ENCODE assay signal across 8 mouse cellular contexts in genomic region chr2:106694567-106694885, GRCm38 (mm10). TPM values are rescaled to one million over a fixed set of nuclear protein-coding genes. Genes with fewer than 3 reads are reported as not detected.
A peak's percentile ranks its signal among the peaks of the same experiment; 100 is the strongest.
DNase-seq lines count a peak whose midpoint lies in the region; ATAC-seq and TF ChIP-seq lines count a peak whose summit lies in the region.
"Had no signal": no experiment of that assay in that cellular context is flagged by ENCODE, and none has a peak within 500 bp of the region (broad histone marks: within the 10 kb centered on the region; RNA-seq: fewer than 3 reads in every experiment).

No protein-coding gene starts in this region.

- no peaks in the 10 kb centered on the region for H3K36me3 ChIP-seq in lung, embryonic 14.5 days (ENCODE audit: insufficient read depth)
- peaks cover 3% of the 10 kb centered on the region; the same call in 1 of the 2 replicates for H3K36me3 ChIP-seq in forebrain, embryonic 14.5 days (ENCODE audit: control insufficient read depth, insufficient read depth, low read length)
- H3K36me3 ChIP-seq in limb, embryonic 11.5 days (ENCODE audit: control insufficient read depth, insufficient read depth, low read length), result no peaks in the 10 kb centered on the region

- no peak; the same call in 1 of the 2 replicates for TF ChIP-seq CTCF in lung, embryonic 14.5 days (IDR thresholded peaks at IDR 0.05; ENCODE audit: low read depth)
- TF ChIP-seq CTCF in olfactory bulb, adult 2 months (IDR thresholded peaks at IDR 0.05; ENCODE audit: insufficient read depth, low read depth, low read length), result no peak

- no peak for DNase-seq in lung, embryonic 14.5 days
- DNase-seq in lung, postnatal 14 days, result no peak
- no peak for DNase-seq in forebrain, embryonic 14.5 days (ENCODE audit: low spot score)
- DNase-seq in limb, embryonic 11.5 days (ENCODE audit: low spot score), result no peak
- DNase-seq in embryo, embryonic 10.5 days (ENCODE audit: low spot score), result no peak

- WGBS in lung, embryonic 14.5 days, result 1% methylated on average over 10 of the region's 10 CpGs
- 0% methylated on average over 10 of the region's 10 CpGs for WGBS in forebrain, embryonic 14.5 days
- WGBS in limb, embryonic 11.5 days, result 1% methylated on average over 10 of the region's 10 CpGs
- WGBS in olfactory bulb, adult 2 months, result 1% methylated on average over 10 of the region's 10 CpGs

- H3K9me3 ChIP-seq in lung, embryonic 14.5 days (ENCODE audit: low read depth, low read length), result no peaks in the 10 kb centered on the region
- H3K9me3 ChIP-seq in forebrain, embryonic 14.5 days (replicated peaks; ENCODE audit: control insufficient read depth, low read length), result no peaks in the 10 kb centered on the region
- H3K9me3 ChIP-seq in limb, embryonic 11.5 days (ENCODE audit: control insufficient read depth, low read length), result no peaks in the 10 kb centered on the region

- peak overlapping the region; percentile 77 for H3K4me3 ChIP-seq in lung, embryonic 14.5 days (ENCODE audit: low read depth, low read length)
- peak overlapping the region; percentile 94 for H3K4me3 ChIP-seq in forebrain, embryonic 14.5 days (ENCODE audit: low read depth, low read length)
- peak overlapping the region; percentile 80 for H3K4me3 ChIP-seq in limb, embryonic 11.5 days (ENCODE audit: low read depth, low read length)
- peak overlapping the region; percentile 68 for H3K4me3 ChIP-seq in olfactory bulb, adult 2 months (ENCODE audit: insufficient read depth, low read depth, low read length)
- H3K4me3 ChIP-seq: myocyte had no signal

- ATAC-seq in lung, embryonic 14.5 days (ENCODE audit: insufficient read depth), result no peak
- no peak for ATAC-seq in forebrain, embryonic 14.5 days
- ATAC-seq in limb, embryonic 11.5 days (ENCODE audit: insufficient number of reproducible peaks, low FRiP score, low TSS enrichment, low read depth), result no peak
- no peak for ATAC-seq in inflammation-experienced regulatory T-cells, adult 6 months

- H3K27me3 ChIP-seq in lung, embryonic 14.5 days (ENCODE audit: insufficient read depth, low read length), result no peaks in the 10 kb centered on the region
- no peaks in the 10 kb centered on the region for H3K27me3 ChIP-seq in forebrain, embryonic 14.5 days (replicated peaks; ENCODE audit: control insufficient read depth, insufficient read depth, low read length)
- H3K27me3 ChIP-seq in limb, embryonic 11.5 days (ENCODE audit: control insufficient read depth, insufficient read depth, low read length), result no peaks in the 10 kb centered on the region

- peak overlapping the region; percentile 97 for H3K4me2 ChIP-seq in lung, embryonic 14.5 days
- peak overlapping the region; percentile 69 for H3K4me2 ChIP-seq in forebrain, embryonic 14.5 days (ENCODE audit: low read length)
- H3K4me2 ChIP-seq in limb, embryonic 11.5 days (ENCODE audit: low read depth, severe bottlenecking), result peak overlapping the region; percentile 96

- peak overlapping the region; percentile 87 for H3K9ac ChIP-seq in lung, embryonic 14.5 days
- H3K9ac ChIP-seq in forebrain, embryonic 14.5 days (ENCODE audit: low read length), result peak overlapping the region; percentile 99
- H3K9ac ChIP-seq in limb, embryonic 11.5 days (ENCODE audit: low read length), result peak overlapping the region; percentile 99

- no peak for TF ChIP-seq POLR2A in olfactory bulb, adult 2 months (IDR thresholded peaks at IDR 0.05; ENCODE audit: insufficient read depth, low read depth, low read length)

- peaks cover 11% of the 10 kb centered on the region for H3K4me1 ChIP-seq in lung, embryonic 14.5 days (ENCODE audit: insufficient read depth)
- peaks cover 12% of the 10 kb centered on the region for H3K4me1 ChIP-seq in forebrain, embryonic 14.5 days (ENCODE audit: control insufficient read depth, insufficient read depth, low read length)
- H3K4me1 ChIP-seq in limb, embryonic 11.5 days (ENCODE audit: control insufficient read depth, insufficient read depth, low read length), result peaks cover 8% of the 10 kb centered on the region
- peaks cover 10% of the 10 kb centered on the region for H3K4me1 ChIP-seq in olfactory bulb, adult 2 months (ENCODE audit: control insufficient read depth, insufficient read depth, low read length)

- H3K27ac ChIP-seq in lung, embryonic 14.5 days (ENCODE audit: low read depth), result peak overlapping the region; percentile 92
- peak overlapping the region; percentile 100 for H3K27ac ChIP-seq in forebrain, embryonic 14.5 days (ENCODE audit: low read depth, low read length)
- peak overlapping the region; percentile 99 for H3K27ac ChIP-seq in limb, embryonic 11.5 days (replicated peaks; ENCODE audit: low read depth, low read length)
- H3K27ac ChIP-seq in olfactory bulb, adult 2 months (ENCODE audit: insufficient read depth, low read depth, low read length), result peak overlapping the region; percentile 71

RNA-seq across cellular contexts. Expression of gene Mpped2, which starts 1.5 kb away (rescaled TPM):
- polyA plus RNA-seq in lung, embryonic 14.5 days (2014; fragmentation: Nextera tagmentation; extraction: Ambion mirVana), result 31.1 and 33.3 TPM in 2 replicates
- 164 and 167 TPM in 2 replicates for polyA plus RNA-seq in forebrain, embryonic 14.5 days (2014; fragmentation: Nextera tagmentation; extraction: Ambion mirVana)
- polyA plus RNA-seq in limb, embryonic 11.5 days (2014; fragmentation: Nextera tagmentation; extraction: Ambion mirVana), result 91.3 and 98.0 TPM in 2 replicates
- not detected in 2 replicates for polyA plus RNA-seq in olfactory bulb, adult 2 months (2012; ENCODE audit: insufficient read depth, insufficient read length, low replicate concordance, missing spikeins)
- under 1 TPM in 1 of 3 experiments, not detected in 2; 0.47 TPM for polyA plus RNA-seq in inflammation-experienced regulatory T-cells, adult 6 months (2017; shearing (Covaris generic))
- polyA plus RNA-seq: myocyte had no signal
